Mouse (Mus musculus): ENCODE results near the gene Sytl3. TPM values are rescaled to one million over a fixed set of nuclear protein-coding genes. Genes with fewer than 3 reads are reported as not detected.
"Not testable (repeated sequence)": the region's sequence is repeated elsewhere in the genome, so short reads cannot be mapped to it uniquely, and the experiment has no call there.

Gene Sytl3
- total and polyA plus RNA-seq, 2 experiments from 2014 or later, result 0.42 to 0.79 TPM

DNA sequence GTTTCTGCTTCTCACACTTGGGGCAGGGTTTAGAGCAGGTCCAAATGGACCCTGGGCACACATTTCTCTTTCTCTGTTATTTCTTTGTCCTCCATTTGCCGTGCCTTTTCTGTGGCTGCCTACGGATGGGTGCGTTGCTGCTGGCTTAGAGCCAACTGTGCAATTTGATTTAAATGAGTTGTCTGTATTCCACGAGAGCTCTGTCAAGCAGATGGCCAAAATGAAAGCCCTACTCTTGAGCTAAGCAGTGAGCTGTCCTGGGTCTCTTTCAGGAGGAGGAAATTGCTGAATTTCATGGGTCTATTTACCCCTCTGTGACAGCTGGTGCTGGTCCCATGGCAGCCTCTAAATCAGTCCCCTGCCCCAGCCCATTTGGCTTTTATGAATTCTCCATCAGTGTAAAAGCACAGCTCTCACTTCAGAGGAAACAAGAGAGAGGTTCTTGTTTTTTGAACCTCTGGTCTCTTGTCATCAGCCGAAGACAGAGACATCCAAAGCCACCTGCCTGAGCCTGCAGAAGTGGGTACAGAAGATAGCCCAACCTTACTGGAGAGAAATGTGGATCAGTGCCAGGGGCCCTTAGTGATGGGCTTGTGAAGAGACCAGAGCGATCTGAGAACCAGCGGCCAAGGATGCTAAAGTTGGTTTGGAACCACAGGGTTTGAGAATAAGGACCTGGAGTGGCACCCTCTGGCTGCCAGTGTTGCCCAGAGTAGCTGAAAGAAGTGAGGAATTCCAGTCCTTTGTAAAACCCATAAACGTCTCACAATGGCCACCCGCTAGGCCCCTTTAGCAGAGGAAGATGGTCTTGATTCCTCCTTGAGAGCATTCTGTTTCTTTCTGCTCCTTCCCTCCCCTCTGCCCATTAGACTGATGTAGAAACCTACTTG lies 44.7 kb downstream of the Sytl3 start:
- DNase-seq (ENCODE audit: low spot score) (peak; percentile 26), ATAC-seq (peak; percentile 78)
- H3K4me1 ChIP-seq (ENCODE audit: insufficient read depth, low read length); H3K27ac ChIP-seq; H3K9me3 ChIP-seq (ENCODE audit: low read length); H3K36me3 ChIP-seq (ENCODE audit: insufficient read depth, low read length); H3K4me2 ChIP-seq (ENCODE audit: low read depth, low read length); H3K4me3 ChIP-seq (ENCODE audit: low read length); H3K9ac ChIP-seq (replicated peaks; ENCODE audit: low read length); H3K27me3 ChIP-seq (ENCODE audit: insufficient read depth, low read length): not testable (repeated sequence)
- 28% methylated on average over 7 of the region's 9 CpGs for WGBS

DNA sequence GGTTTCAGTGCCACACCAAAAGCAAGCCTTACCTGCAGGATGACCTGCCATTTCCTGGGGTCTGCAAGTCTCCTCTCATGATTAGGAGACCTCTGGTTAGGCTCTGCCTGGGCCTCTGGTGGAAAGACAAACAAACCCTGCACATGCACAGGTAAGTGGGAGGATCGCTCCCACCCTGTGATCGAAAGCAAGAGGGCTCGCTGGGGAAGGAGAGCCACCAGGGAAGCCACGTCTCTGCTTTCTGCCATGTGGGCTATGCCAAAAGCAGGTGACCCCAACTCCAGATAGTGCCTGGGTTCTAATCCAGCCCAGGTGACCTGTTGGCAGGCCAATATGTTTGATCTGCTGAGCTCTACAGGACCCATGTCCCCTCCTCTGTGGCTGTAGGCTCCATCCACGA lies 47.6 kb downstream of the Sytl3 start:
- H3K4me2 ChIP-seq (ENCODE audit: low read depth, low read length); H3K4me3 ChIP-seq (ENCODE audit: low read length); ATAC-seq; H3K36me3 ChIP-seq (ENCODE audit: insufficient read depth, low read length); H3K9ac ChIP-seq (replicated peaks; ENCODE audit: low read length); H3K27me3 ChIP-seq (ENCODE audit: insufficient read depth, low read length); DNase-seq (ENCODE audit: low spot score); H3K9me3 ChIP-seq (ENCODE audit: low read length); H3K4me1 ChIP-seq (ENCODE audit: insufficient read depth, low read length); H3K27ac ChIP-seq: not testable (repeated sequence)
- 95% methylated on average over 5 of the region's 5 CpGs for WGBS

DNA sequence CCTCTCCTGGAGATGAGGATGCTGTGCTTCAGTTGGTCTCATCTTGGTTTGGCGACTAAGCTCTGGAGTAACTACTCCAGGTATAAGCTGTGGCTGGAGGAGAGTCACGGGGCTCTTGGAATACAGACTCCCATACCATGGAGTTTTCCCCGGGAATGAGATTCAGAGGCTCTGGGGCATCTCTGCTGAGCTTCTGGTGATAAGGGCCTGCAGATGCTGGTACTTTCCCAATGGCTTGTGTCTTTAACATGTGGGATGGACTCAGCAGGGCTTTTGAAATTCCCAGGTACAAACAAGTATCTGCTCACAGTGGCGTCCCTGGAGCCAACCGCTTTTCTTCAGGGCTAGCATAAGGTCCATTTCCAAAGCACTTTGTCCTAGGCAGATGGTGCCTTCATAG lies 48.5 kb downstream of the Sytl3 start:
- 93% methylated on average over 5 of the region's 5 CpGs for WGBS
- H3K4me1 ChIP-seq (ENCODE audit: insufficient read depth, low read length); H3K27me3 ChIP-seq (ENCODE audit: insufficient read depth, low read length); DNase-seq (ENCODE audit: low spot score); H3K36me3 ChIP-seq (ENCODE audit: insufficient read depth, low read length); H3K9ac ChIP-seq (replicated peaks; ENCODE audit: low read length); H3K27ac ChIP-seq; ATAC-seq; H3K4me3 ChIP-seq (ENCODE audit: low read length); H3K9me3 ChIP-seq (ENCODE audit: low read length); H3K4me2 ChIP-seq (ENCODE audit: low read depth, low read length): not testable (repeated sequence)

DNA sequence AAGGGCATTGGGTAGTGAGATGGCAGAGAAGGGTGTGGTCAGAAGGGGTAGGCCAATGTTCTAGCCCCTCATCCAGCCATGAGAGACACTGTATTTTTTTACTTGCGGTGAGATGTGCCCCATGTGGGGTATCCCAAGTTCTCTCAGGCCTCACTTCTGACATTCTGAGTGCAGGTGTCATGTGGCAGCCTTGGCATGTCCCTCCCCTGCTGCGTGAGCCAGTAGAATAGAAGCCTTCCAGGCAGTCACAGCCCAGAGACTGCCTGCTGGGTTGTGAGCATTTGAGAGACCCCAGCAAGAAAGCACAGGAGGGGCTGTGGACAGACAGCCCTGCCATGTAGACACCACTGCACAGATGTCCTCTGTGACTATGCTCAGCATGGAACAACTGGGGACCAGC lies 49.3 kb downstream of the Sytl3 start:
- not testable (repeated sequence) for H3K4me3 ChIP-seq (ENCODE audit: low read length); H3K27ac ChIP-seq; H3K4me2 ChIP-seq (ENCODE audit: low read depth, low read length); H3K36me3 ChIP-seq (ENCODE audit: insufficient read depth, low read length); ATAC-seq; H3K4me1 ChIP-seq (ENCODE audit: insufficient read depth, low read length); DNase-seq (ENCODE audit: low spot score); H3K9me3 ChIP-seq (ENCODE audit: low read length); H3K9ac ChIP-seq (replicated peaks; ENCODE audit: low read length); H3K27me3 ChIP-seq (ENCODE audit: insufficient read depth, low read length)
- WGBS, result 64% methylated on average over 2 of the region's 2 CpGs

DNA sequence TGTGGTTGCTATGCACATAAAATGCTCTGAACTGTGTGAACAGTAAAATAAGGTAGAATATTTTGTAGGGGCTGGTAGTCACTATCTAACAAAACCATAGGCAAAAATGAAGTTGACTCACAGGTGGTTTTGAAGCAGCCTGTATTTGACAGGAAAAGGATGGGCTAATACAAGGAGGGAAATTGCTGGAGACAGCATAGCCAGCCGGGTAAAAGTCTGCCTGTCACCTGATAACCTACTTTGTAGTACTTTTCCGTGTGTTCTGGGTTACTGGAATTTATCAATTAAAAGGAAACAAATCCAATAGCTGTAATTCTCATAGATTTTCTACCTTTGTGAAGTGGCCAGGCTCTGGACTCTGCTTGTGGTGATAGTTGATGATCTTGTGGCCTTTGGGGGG lies 54.6 kb downstream of the Sytl3 start:
- not testable (repeated sequence) for H3K27me3 ChIP-seq (ENCODE audit: insufficient read depth, low read length); H3K4me2 ChIP-seq (ENCODE audit: low read depth, low read length); DNase-seq (ENCODE audit: low spot score); H3K27ac ChIP-seq; H3K36me3 ChIP-seq (ENCODE audit: insufficient read depth, low read length); H3K4me1 ChIP-seq (ENCODE audit: insufficient read depth, low read length); H3K4me3 ChIP-seq (ENCODE audit: low read length); ATAC-seq; H3K9me3 ChIP-seq (ENCODE audit: low read length); H3K9ac ChIP-seq (replicated peaks; ENCODE audit: low read length)
- 92% methylated on average over 2 of the region's 2 CpGs for WGBS

DNA sequence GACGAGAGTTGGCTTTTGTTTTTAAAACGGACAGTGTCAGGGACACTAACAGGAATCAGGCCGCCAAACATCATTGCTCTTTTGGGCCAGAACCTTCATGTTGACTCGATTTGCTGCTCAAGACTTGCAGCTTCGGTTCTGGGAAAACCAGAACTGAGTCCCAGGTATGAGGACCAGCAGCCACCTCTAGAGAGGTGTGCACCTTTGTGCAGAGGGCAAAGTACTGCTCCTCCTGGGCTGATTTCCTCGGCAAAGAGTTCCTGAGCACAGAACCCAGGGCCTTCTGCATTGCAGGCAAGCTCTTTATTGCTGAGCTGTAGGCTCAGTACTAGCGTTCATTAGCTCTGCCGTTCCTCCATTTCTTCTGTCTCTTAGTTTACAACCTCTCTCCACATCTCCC lies 55.1 kb downstream of the Sytl3 start:
- not testable (repeated sequence) for H3K36me3 ChIP-seq (ENCODE audit: insufficient read depth, low read length); H3K4me2 ChIP-seq (ENCODE audit: low read depth, low read length); ATAC-seq; H3K4me1 ChIP-seq (ENCODE audit: insufficient read depth, low read length); DNase-seq (ENCODE audit: low spot score); H3K27me3 ChIP-seq (ENCODE audit: insufficient read depth, low read length); H3K9ac ChIP-seq (replicated peaks; ENCODE audit: low read length); H3K27ac ChIP-seq; H3K9me3 ChIP-seq (ENCODE audit: low read length); H3K4me3 ChIP-seq (ENCODE audit: low read length)
- WGBS, result 79% methylated on average over 8 of the region's 8 CpGs

DNA sequence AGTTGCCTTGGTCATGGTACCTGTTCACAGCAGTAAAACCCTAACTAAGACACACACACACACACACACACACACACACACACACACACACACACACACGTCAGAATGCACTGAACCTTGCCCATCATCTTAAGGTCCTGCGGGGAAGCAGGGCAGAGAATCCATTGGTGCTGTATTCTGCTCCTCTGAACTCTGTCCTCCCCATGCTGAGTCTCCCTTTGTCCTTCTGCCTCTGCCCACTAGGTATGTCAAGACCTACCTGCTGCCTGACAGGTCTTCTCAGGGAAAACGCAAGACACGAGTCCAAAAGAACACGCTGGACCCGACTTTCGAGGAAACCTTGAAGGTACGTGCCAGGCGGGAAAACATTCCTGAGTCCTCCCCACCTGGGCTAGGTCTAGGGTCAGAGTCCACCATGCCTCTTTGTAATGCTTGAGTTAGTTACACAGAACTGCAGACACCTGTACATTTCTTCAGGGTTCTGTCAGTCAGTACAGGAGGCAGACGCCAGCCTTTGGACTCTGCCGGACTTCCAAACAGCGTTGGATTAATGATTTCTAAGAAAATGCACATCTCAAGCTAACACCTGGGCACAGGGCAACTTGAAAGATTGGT lies 69.2 kb downstream of the Sytl3 start:
- Histone ChIP-seq H3K9me3 (ENCODE audit: low read length) (no peaks in the 10 kb centered on the region), H3K27me3 (ENCODE audit: insufficient read depth, low read length) (no peaks in the 10 kb centered on the region), H3K4me1 (ENCODE audit: insufficient read depth, low read length) (peaks cover 7% of the 10 kb centered on the region; the same call in 1 of the 2 replicates), H3K4me3 (ENCODE audit: low read length) (no peak overlapping the region), H3K27ac (no peak overlapping the region), H3K36me3 (ENCODE audit: insufficient read depth, low read length) (no peaks in the 10 kb centered on the region), H3K4me2 (ENCODE audit: low read depth, low read length) (no peak overlapping the region), H3K9ac (replicated peaks; ENCODE audit: low read length) (no peak overlapping the region)
- WGBS, result 98% methylated on average over 12 of the region's 12 CpGs
- no peak for ATAC-seq
- no peak for TF ChIP-seq CTCF (IDR thresholded peaks at IDR 0.05; ENCODE audit: low read depth)
- DNase-seq (ENCODE audit: low spot score), result no peak

Data from hindbrain, postnatal 0 days (tissue).